Mouse (Mus musculus) liver, embryonic 11.5 days (tissue): ENCODE results near the gene Gm40193. TPM values are rescaled to one million over a fixed set of nuclear protein-coding genes. Genes with fewer than 3 reads are reported as not detected.
A peak's percentile ranks its signal among the peaks of the same experiment; 100 is the strongest.

Experiments used
- ATAC-seq: fragments of 200-750 bp; cut with Nextera tagmentation; replicated peaks from 2 replicates; pipeline ENCODE4 v1.8.0; 2017; ENCODE audit warnings: moderate number of reproducible peaks, mild to moderate bottlenecking, moderate TSS enrichment, moderate library complexity; ENCODE audit not compliant: low FRiP score
- DNase-seq: peaks from one replicate; pipeline ENCODE4 v3.0.0-alpha.2; 2017; ENCODE audit warnings: low spot score
- H3K27ac ChIP-seq: fragments of 300-500 bp; sonication (generic); 2 replicates; pipeline ENCODE4 v1.5.1; 2014; ENCODE audit warnings: mild to moderate bottlenecking, low read depth, low read length, control low read depth
- H3K27me3 ChIP-seq: fragments of 300-500 bp; sonication (generic); replicated peaks from 2 replicates; pipeline ENCODE4 v1.6.1; 2014; ENCODE audit warnings: low read length, mixed read lengths; ENCODE audit not compliant: control insufficient read depth, insufficient read depth
- H3K36me3 ChIP-seq: fragments of 300-500 bp; sonication (generic); 2 replicates; pipeline ENCODE4 v1.6.1; 2014; ENCODE audit warnings: mild to moderate bottlenecking, low read length, moderate library complexity, mixed read lengths; ENCODE audit not compliant: control insufficient read depth, insufficient read depth
- H3K4me1 ChIP-seq: fragments of 300-500 bp; sonication (generic); replicated peaks from 2 replicates; pipeline ENCODE4 v1.6.1; 2014; ENCODE audit warnings: low read length, mixed read lengths; ENCODE audit not compliant: control insufficient read depth, insufficient read depth
- H3K4me2 ChIP-seq: fragments of 300-500 bp; sonication (generic); 2 replicates; pipeline ENCODE4 v1.6.1; 2014; ENCODE audit warnings: mild to moderate bottlenecking, control low read depth, moderate library complexity
- H3K4me3 ChIP-seq: fragments of 300-500 bp; sonication (generic); 2 replicates; pipeline ENCODE4 v1.5.1; 2014; ENCODE audit warnings: low read depth, low read length, control low read depth
- H3K9ac ChIP-seq: fragments of 300-500 bp; sonication (generic); 2 replicates; pipeline ENCODE4 v1.6.1; 2014; ENCODE audit warnings: low read depth, low read length, control low read depth
- H3K9me3 ChIP-seq: fragments of 300-500 bp; sonication (generic); 2 replicates; pipeline ENCODE4 v1.6.1; 2016; ENCODE audit warnings: low read length, inconsistent platforms, mixed read lengths; ENCODE audit not compliant: control insufficient read depth
- WGBS: fragments of 180-500 bp; shearing (Covaris S2); extraction: QIAGEN DNeasy Blood & Tissue Kit; methylation state at CpG from one replicate; pipeline ENCODE4 v1.1.7; 2014; 5-methylcytosine and 5-hydroxymethylcytosine counted together
- polyA plus RNA-seq: library from polyadenylated mRNA; unstranded; fragments of >200 nt; fragmentation: Nextera tagmentation; extraction: Ambion mirVana; gene quantifications from 2 replicates; pipeline ENCODE4 v1.2.1, GENCODE M21; 2014

Gm40193 gene
- polyA plus RNA-seq = not detected in 2 replicates

GRCm38 (mm10) chr11:70532839-70533238, at the start of gene Gm40193:
Gm40193 (minus strand) TSS chr11:70532939.
- DNase-seq = no peak
- Histone ChIP-seq H3K27ac (no peak within 1 kb of the TSS), H3K36me3 (no peaks in the 10 kb centered on the region; the same call in 1 of the 2 replicates), H3K27me3 (no peaks in the 10 kb centered on the region), H3K4me1 (no peaks in the 10 kb centered on the region), H3K4me2 (no peak within 1 kb of the TSS), H3K9ac (no peak within 1 kb of the TSS), H3K4me3 (no peak within 1 kb of the TSS), H3K9me3 (no peaks in the 10 kb centered on the region)
- WGBS = 84% methylated on average over 6 of the region's 6 CpGs
- ATAC-seq = no peak

GRCm38 (mm10) chr11:70582196-70582595, 49.5 kb upstream of the Gm40193 start:
- Histone ChIP-seq H3K27ac (no peak overlapping the region), H3K9me3 (no peaks in the 10 kb centered on the region), H3K4me3 (no peak overlapping the region), H3K9ac (no peak overlapping the region), H3K4me1 (peaks cover 19% of the 10 kb centered on the region), H3K36me3 (0 out of 2 replicates have a peak, but pooled peaks cover 2% of the 10 kb centered on the region), H3K4me2 (no peak overlapping the region), H3K27me3 (no peaks in the 10 kb centered on the region)
- DNase-seq = no peak
- ATAC-seq = no peak
- WGBS = 71% methylated on average over 3 of the region's 3 CpGs

- Histone ChIP-seq H3K4me3 (no peak overlapping the region), H3K27me3 (no peaks in the 10 kb centered on the region), H3K27ac (no peak overlapping the region), H3K9ac (no peak overlapping the region), H3K4me1 (peaks cover 19% of the 10 kb centered on the region), H3K9me3 (no peaks in the 10 kb centered on the region), H3K4me2 (no peak overlapping the region), H3K36me3 (0 out of 2 replicates have a peak, but pooled peaks cover 2% of the 10 kb centered on the region)
- WGBS = 76% methylated on average over 3 of the region's 3 CpGs
- DNase-seq (no peak), ATAC-seq (no peak)
These were observed 48.2 kb upstream of the Gm40193 start for GRCm38 (mm10) chr11:70580921-70581320.

GRCm38 (mm10) chr11:70580358-70580720, 47.6 kb upstream of the Gm40193 start:
- ATAC-seq (no peak), DNase-seq (no peak)
- Histone ChIP-seq H3K9ac (no peak overlapping the region), H3K4me1 (peaks cover 19% of the 10 kb centered on the region), H3K9me3 (no peaks in the 10 kb centered on the region), H3K4me2 (no peak overlapping the region), H3K27ac (0 out of 2 replicates have a peak overlapping the region, but pooled peaks have one; percentile 26), H3K36me3 (0 out of 2 replicates have a peak, but pooled peaks cover 2% of the 10 kb centered on the region), H3K27me3 (no peaks in the 10 kb centered on the region), H3K4me3 (no peak overlapping the region)
- WGBS = 51% methylated on average over 5 of the region's 5 CpGs

- 0 out of 2 replicates have a peak, but pooled peaks cover 2% of the 10 kb centered on the region for H3K36me3 ChIP-seq
- H3K27me3 ChIP-seq = no peaks in the 10 kb centered on the region
- 75% methylated on average over 9 of the region's 9 CpGs for WGBS
- H3K4me3 ChIP-seq = no peak overlapping the region
- H3K4me2 ChIP-seq = no peak overlapping the region
- 0 out of 2 replicates have a peak overlapping the region, but pooled peaks have one; percentile 26 for H3K27ac ChIP-seq
- H3K4me1 ChIP-seq = peaks cover 19% of the 10 kb centered on the region
- H3K9me3 ChIP-seq = no peaks in the 10 kb centered on the region
- DNase-seq = no peak
- H3K9ac ChIP-seq = no peak overlapping the region
- no peak for ATAC-seq
These were observed 47.1 kb upstream of the Gm40193 start for GRCm38 (mm10) chr11:70579710-70580357.

- no peak for ATAC-seq
These were observed 46.2 kb upstream of the Gm40193 start for GRCm38 (mm10) chr11:70578962-70579361.

GRCm38 (mm10) chr11:70577201-70577600, 44.5 kb upstream of the Gm40193 start:
- H3K27ac ChIP-seq = no peak overlapping the region
- no peak for ATAC-seq
- DNase-seq = no peak
- H3K36me3 ChIP-seq = 0 out of 2 replicates have a peak, but pooled peaks cover 2% of the 10 kb centered on the region
- H3K9me3 ChIP-seq = no peaks in the 10 kb centered on the region
- no peak overlapping the region for H3K4me3 ChIP-seq
- peaks cover 24% of the 10 kb centered on the region for H3K4me1 ChIP-seq
- H3K9ac ChIP-seq = no peak overlapping the region
- no peaks in the 10 kb centered on the region for H3K27me3 ChIP-seq
- 79% methylated on average over 3 of the region's 3 CpGs for WGBS
- no peak overlapping the region for H3K4me2 ChIP-seq

More at GRCm38 (mm10) chr11:70578962-70579361, 46.2 kb upstream of the Gm40193 start:
- Histone ChIP-seq H3K36me3 (0 out of 2 replicates have a peak, but pooled peaks cover 2% of the 10 kb centered on the region), H3K4me3 (no peak overlapping the region), H3K4me2 (no peak overlapping the region), H3K27me3 (no peaks in the 10 kb centered on the region), H3K9ac (no peak overlapping the region), H3K27ac (no peak overlapping the region), H3K9me3 (no peaks in the 10 kb centered on the region), H3K4me1 (peaks cover 19% of the 10 kb centered on the region)
- 88% methylated on average over 6 of the region's 6 CpGs for WGBS
- DNase-seq = no peak

- H3K4me2 ChIP-seq = no peak overlapping the region
- H3K4me1 ChIP-seq = peaks cover 35% of the 10 kb centered on the region
- no peaks in the 10 kb centered on the region for H3K27me3 ChIP-seq
- no peak overlapping the region for H3K4me3 ChIP-seq
- WGBS = 81% methylated on average over 6 of the region's 6 CpGs
- ATAC-seq = no peak
- no peak overlapping the region for H3K27ac ChIP-seq
- H3K9me3 ChIP-seq = no peaks in the 10 kb centered on the region
- H3K36me3 ChIP-seq = no peaks in the 10 kb centered on the region
- no peak overlapping the region for H3K9ac ChIP-seq
- DNase-seq = no peak
These were observed 41.1 kb upstream of the Gm40193 start for GRCm38 (mm10) chr11:70573872-70574271.
